8 mouse cellular contexts compared by ENCODE assay signal in genomic region chr17:49171252-49172047, GRCm38 (mm10).
DNase-seq lines count a peak whose midpoint lies in the region; ATAC-seq and TF ChIP-seq lines count a peak whose summit lies in the region.

No protein-coding gene starts in this region.

- ATAC-seq in embryonic facial prominence, embryonic 15.5 days (ENCODE audit: insufficient number of reproducible peaks, low FRiP score, low TSS enrichment, low read depth): no peak

- H3K27me3 ChIP-seq in embryonic facial prominence, embryonic 15.5 days: peaks cover 12% of the 10 kb centered on the region
- H3K27me3 ChIP-seq in liver, adult 2 months (ENCODE audit: control insufficient read depth, insufficient read depth, low read length): no peaks in the 10 kb centered on the region
- H3K27me3 ChIP-seq in myocyte (ENCODE audit: control insufficient read depth, insufficient read depth, insufficient read length): no peaks in the 10 kb centered on the region

- no peaks in the 10 kb centered on the region for H3K36me3 ChIP-seq in embryonic facial prominence, embryonic 15.5 days
- H3K36me3 ChIP-seq in liver, adult 2 months (ENCODE audit: control insufficient read depth, insufficient read depth, low read length): no peaks in the 10 kb centered on the region
- no peaks in the 10 kb centered on the region for H3K36me3 ChIP-seq in myocyte (ENCODE audit: control insufficient read depth, insufficient read depth)

- 2% methylated on average over 20 of the region's 20 CpGs for WGBS in embryonic facial prominence, embryonic 15.5 days
- 11% methylated on average over 20 of the region's 20 CpGs for WGBS in liver, adult 2 months

- no peak for TF ChIP-seq CTCF in liver, adult 2 months (IDR thresholded peaks at IDR 0.05; ENCODE audit: low read depth, low read length)

- peaks cover 15% of the 10 kb centered on the region for H3K4me1 ChIP-seq in embryonic facial prominence, embryonic 15.5 days
- peaks cover 2% of the 10 kb centered on the region; the same call in 1 of the 2 replicates for H3K4me1 ChIP-seq in liver, adult 2 months (ENCODE audit: control insufficient read depth, insufficient read depth, low read length)

- no peak overlapping the region for H3ac ChIP-seq in myocyte (ENCODE audit: control insufficient read depth, insufficient read length)

- no peak for TF ChIP-seq POLR2A in liver, adult 2 months (IDR thresholded peaks at IDR 0.05; ENCODE audit: extremely low read depth, insufficient read depth, low read length)
- no peak for TF ChIP-seq POLR2A in myocyte (IDR thresholded peaks at IDR 0.05; ENCODE audit: insufficient read length, low read depth)

- H3K9me3 ChIP-seq in embryonic facial prominence, embryonic 15.5 days (replicated peaks): no peaks in the 10 kb centered on the region

- H3K9ac ChIP-seq in embryonic facial prominence, embryonic 15.5 days: peak overlapping the region; percentile 18; the same call in 1 of the 2 replicates
- H3K9ac ChIP-seq in liver, adult 2 months (ENCODE audit: low read depth, low read length): peak overlapping the region; percentile 53

- H3K27ac ChIP-seq in embryonic facial prominence, embryonic 15.5 days (replicated peaks): no peak overlapping the region
- no peak overlapping the region for H3K27ac ChIP-seq in liver, adult 2 months (replicated peaks; ENCODE audit: insufficient read depth, low read depth, low read length)

- peak; percentile 43 for DNase-seq in urinary bladder, postnatal 14 days (ENCODE audit: low spot score)
- no peak for DNase-seq in urinary bladder, adult 2 months (ENCODE audit: low spot score)
- DNase-seq in heart, postnatal 4 days: peak; percentile 38
- DNase-seq in liver, adult 2 months (ENCODE audit: extremely low read depth, low read depth, low spot score): no peak
- peak; percentile 81 for DNase-seq in thymus, postnatal 25 days
- DNase-seq in right cerebral cortex, postnatal 25 days: no peak

- H3K4me3 ChIP-seq in embryonic facial prominence, embryonic 15.5 days (replicated peaks): peak overlapping the region; percentile 42
- peak overlapping the region; percentile 24; the same call in 1 of the 2 replicates for H3K4me3 ChIP-seq in liver, adult 2 months (ENCODE audit: insufficient read depth, low read depth, low read length)
- no peak overlapping the region for H3K4me3 ChIP-seq in myocyte

- no peaks in the 10 kb centered on the region for H3K79me2 ChIP-seq in liver, adult 2 months (ENCODE audit: control insufficient read depth, insufficient read depth, low read length)
- H3K79me2 ChIP-seq in myocyte (ENCODE audit: control insufficient read depth, insufficient read depth): no peaks in the 10 kb centered on the region

- peak overlapping the region; percentile 82 for H3K4me2 ChIP-seq in embryonic facial prominence, embryonic 15.5 days (replicated peaks)
- H3K4me2 ChIP-seq in myocyte (ENCODE audit: low read depth): peak overlapping the region; percentile 12

TF ChIP-seq in myocyte, 11 proteins besides CTCF, POLR2A, EP300 and RAD21:
- TF ChIP-seq MAX (IDR thresholded peaks at IDR 0.05; ENCODE audit: low read depth) (no peak), MYOD1 (IDR thresholded peaks at IDR 0.05; ENCODE audit: control insufficient read depth in 1 of 3, insufficient read length in 2 of 3, low read depth in 2 of 3) (no peak), TCF12 (IDR thresholded peaks at IDR 0.05; ENCODE audit: insufficient read depth, poor library complexity, severe bottlenecking) (no peak), TCF3 (IDR thresholded peaks at IDR 0.05; ENCODE audit: insufficient read length, low read depth) (no peak), E2F4 (IDR thresholded peaks at IDR 0.05; ENCODE audit: insufficient read depth) (no peak), CEBPB (IDR thresholded peaks at IDR 0.05; ENCODE audit: insufficient read depth, poor library complexity, severe bottlenecking) (no peak), POLR2AphosphoS2 (IDR thresholded peaks at IDR 0.05; ENCODE audit: insufficient read length, low read depth) (no peak), MYOG (IDR thresholded peaks at IDR 0.05; ENCODE audit: control insufficient read depth in 1 of 3, insufficient read depth in 1 of 3, insufficient read length in 2 of 3, low read depth in 2 of 3) (no peak), USF1 (IDR thresholded peaks at IDR 0.05; ENCODE audit: low read depth) (no peak), REST (IDR thresholded peaks at IDR 0.05; ENCODE audit: insufficient read depth, insufficient read length) (no peak), SRF (IDR thresholded peaks at IDR 0.05; ENCODE audit: control insufficient read depth, insufficient read length, low read depth) (no peak)

Comparison
In these comparisons a context has a peak if more than half of its experiments do, and no peak if none do; other contexts are left out.
1. DNase-seq: peak in urinary bladder, postnatal 14 days (single experiment), heart, postnatal 4 days (single experiment) and thymus, postnatal 25 days (single experiment); none in urinary bladder, adult 2 months (single experiment), liver, adult 2 months (single experiment) and right cerebral cortex, postnatal 25 days (single experiment).